Mouse (Mus musculus) thymus, postnatal 25 days (tissue): ENCODE measurements around the gene H60b.
"Not testable (repeated sequence)": the region's sequence is repeated elsewhere in the genome, so short reads cannot be mapped to it uniquely, and the experiment has no call there.

Source experiments
- DNase-seq: peaks from one replicate; pipeline ENCODE4 v3.0.0; 2022

The H60b gene

GRCm38 (mm10) chr10:22274445-22275057 is 116.2 kb downstream of the H60b start:
- no peak for DNase-seq

- DNase-seq, result not testable (repeated sequence)
Measured at GRCm38 (mm10) chr10:22278468-22278867, 120.1 kb downstream of the H60b start.

GRCm38 (mm10) chr10:22282816-22283215 is 124.4 kb downstream of the H60b start:
- no peak for DNase-seq

- no peak for DNase-seq
Measured at GRCm38 (mm10) chr10:22295676-22296075, 137.3 kb downstream of the H60b start.

GRCm38 (mm10) chr10:22297033-22297762 is 138.8 kb downstream of the H60b start:
- DNase-seq, result no peak

GRCm38 (mm10) chr10:22297766-22298461 is 139.5 kb downstream of the H60b start:
- DNase-seq, result no peak

- no peak for DNase-seq
Measured at GRCm38 (mm10) chr10:22299324-22299723, 140.9 kb downstream of the H60b start.

- peak; percentile 6 for DNase-seq
Measured at GRCm38 (mm10) chr10:22301641-22302040, 143.3 kb downstream of the H60b start.

GRCm38 (mm10) chr10:22302344-22303057 is 144.1 kb downstream of the H60b start:
- peak; percentile 8 for DNase-seq

- DNase-seq, result no peak
Measured at GRCm38 (mm10) chr10:22303736-22304135, 145.3 kb downstream of the H60b start.

- DNase-seq, result no peak
Measured at GRCm38 (mm10) chr10:22305801-22306200, 147.4 kb downstream of the H60b start.

- peak; percentile 31 for DNase-seq
Measured at GRCm38 (mm10) chr10:22306452-22306851, 148.1 kb downstream of the H60b start.

GRCm38 (mm10) chr10:22308221-22308620 is 149.8 kb downstream of the H60b start:
- DNase-seq, result no peak

GRCm38 (mm10) chr10:22322858-22323257 is 164.5 kb downstream of the H60b start:
- no peak for DNase-seq
